Comparison of ENCODE assay signal across 13 mouse cellular contexts in genomic region chr3:122184109-122184508, GRCm38 (mm10).
DNase-seq lines count a peak whose midpoint lies in the region; ATAC-seq and TF ChIP-seq lines count a peak whose summit lies in the region.
"Had no signal": no experiment of that assay in that cellular context is flagged by ENCODE, and none has a peak within 500 bp of the region (broad histone marks: within the 10 kb centered on the region; RNA-seq: fewer than 3 reads in every experiment).

No protein-coding gene starts in this region.

- H3K27ac ChIP-seq in hindbrain, embryonic 11.5 days (ENCODE audit: low read depth, low read length), result no peak overlapping the region
- no peak overlapping the region for H3K27ac ChIP-seq in hindbrain, embryonic 10.5 days
- H3K27ac ChIP-seq in testis, adult 2 months (ENCODE audit: control insufficient read depth, insufficient read depth, low read depth, low read length), result no peak overlapping the region
- no peak overlapping the region for H3K27ac ChIP-seq in kidney, embryonic 15.5 days
- H3K27ac ChIP-seq: limb, embryonic 12.5 days had no signal

- DNase-seq in hindbrain, embryonic 11.5 days (ENCODE audit: low spot score), result peak; percentile 20
- no peak for DNase-seq in hindbrain, embryonic 10.5 days (ENCODE audit: low spot score)
- DNase-seq in testis, postnatal 14 days (ENCODE audit: low spot score), result no peak
- no peak for DNase-seq in thymus, adult 18-20 months
- no peak for DNase-seq in cerebellum, adult 9-11 months
- DNase-seq: right cerebral cortex, postnatal 25 days; thymus, postnatal 25 days had no signal

- no peak for ATAC-seq in hindbrain, embryonic 11.5 days (ENCODE audit: low FRiP score)
- peak; percentile 42; the same call in 1 of the 2 replicates for ATAC-seq in granulocyte monocyte progenitor cell, adult 5-6 weeks (replicated peaks; ENCODE audit: poor library complexity, severe bottlenecking)
- ATAC-seq in kidney, embryonic 15.5 days (replicated peaks; ENCODE audit: low FRiP score), result no peak
- ATAC-seq: intestine, embryonic 16.5 days had no signal

- WGBS in hindbrain, embryonic 11.5 days, result 52% methylated on average over 11 of the region's 11 CpGs
- 54% methylated on average over 11 of the region's 11 CpGs for WGBS in hindbrain, embryonic 10.5 days
- WGBS in kidney, embryonic 15.5 days, result 63% methylated on average over 11 of the region's 11 CpGs

- H3K9ac ChIP-seq in hindbrain, embryonic 11.5 days (ENCODE audit: low read depth, low read length), result no peak overlapping the region
- no peak overlapping the region for H3K9ac ChIP-seq in kidney, embryonic 15.5 days
- H3K9ac ChIP-seq: heart, embryonic 12.5 days; limb, embryonic 12.5 days had no signal

- no peaks in the 10 kb centered on the region for H3K27me3 ChIP-seq in hindbrain, embryonic 11.5 days (ENCODE audit: control insufficient read depth, insufficient read depth, low read length)
- no peaks in the 10 kb centered on the region for H3K27me3 ChIP-seq in hindbrain, embryonic 10.5 days (ENCODE audit: insufficient read depth, poor library complexity, severe bottlenecking)
- H3K27me3 ChIP-seq in testis, adult 2 months (ENCODE audit: control insufficient read depth, insufficient read depth, low read length), result no peaks in the 10 kb centered on the region
- H3K27me3 ChIP-seq in kidney, embryonic 15.5 days, result no peaks in the 10 kb centered on the region
- H3K27me3 ChIP-seq: limb, embryonic 12.5 days had no signal

- no peaks in the 10 kb centered on the region for H3K36me3 ChIP-seq in hindbrain, embryonic 11.5 days (ENCODE audit: control insufficient read depth, insufficient read depth, low read length)
- no peaks in the 10 kb centered on the region for H3K36me3 ChIP-seq in hindbrain, embryonic 10.5 days
- H3K36me3 ChIP-seq in testis, adult 2 months (ENCODE audit: control insufficient read depth, insufficient read depth, low read length), result no peaks in the 10 kb centered on the region
- no peaks in the 10 kb centered on the region for H3K36me3 ChIP-seq in kidney, embryonic 15.5 days
- H3K36me3 ChIP-seq: heart, embryonic 12.5 days; limb, embryonic 12.5 days had no signal

- TF ChIP-seq CTCF in testis, adult 2 months (IDR thresholded peaks at IDR 0.05; ENCODE audit: control insufficient read depth, insufficient read depth, insufficient replicate concordance, low read depth, low read length), result peak; percentile 53; the same call in 1 of the 2 replicates

- H3K9me3 ChIP-seq in hindbrain, embryonic 11.5 days (ENCODE audit: control insufficient read depth, low read length), result no peaks in the 10 kb centered on the region
- no peaks in the 10 kb centered on the region for H3K9me3 ChIP-seq in hindbrain, embryonic 10.5 days
- no peaks in the 10 kb centered on the region for H3K9me3 ChIP-seq in kidney, embryonic 15.5 days (replicated peaks)
- H3K9me3 ChIP-seq: heart, embryonic 12.5 days; limb, embryonic 12.5 days had no signal

- H3K4me3 ChIP-seq in hindbrain, embryonic 11.5 days (ENCODE audit: low read depth, low read length), result no peak overlapping the region
- no peak overlapping the region for H3K4me3 ChIP-seq in hindbrain, embryonic 10.5 days
- no peak overlapping the region for H3K4me3 ChIP-seq in testis, adult 2 months (ENCODE audit: control insufficient read depth, low read depth, low read length)
- no peak overlapping the region for H3K4me3 ChIP-seq in kidney, embryonic 15.5 days (replicated peaks)
- H3K4me3 ChIP-seq: heart, embryonic 12.5 days; limb, embryonic 12.5 days had no signal

- H3K4me2 ChIP-seq in hindbrain, embryonic 11.5 days (replicated peaks; ENCODE audit: low read depth, low read length), result no peak overlapping the region
- no peak overlapping the region for H3K4me2 ChIP-seq in kidney, embryonic 15.5 days
- H3K4me2 ChIP-seq: heart, embryonic 12.5 days; limb, embryonic 12.5 days had no signal

- no peak for TF ChIP-seq POLR2A in testis, adult 2 months (IDR thresholded peaks at IDR 0.05; ENCODE audit: control insufficient read depth, low read depth, low read length)

- no peaks in the 10 kb centered on the region for H3K4me1 ChIP-seq in hindbrain, embryonic 11.5 days (replicated peaks; ENCODE audit: control insufficient read depth, insufficient read depth, low read length)
- H3K4me1 ChIP-seq in hindbrain, embryonic 10.5 days (replicated peaks), result no peaks in the 10 kb centered on the region
- peaks cover 7% of the 10 kb centered on the region for H3K4me1 ChIP-seq in testis, adult 2 months (ENCODE audit: control insufficient read depth, insufficient read depth, low read length)
- no peaks in the 10 kb centered on the region for H3K4me1 ChIP-seq in kidney, embryonic 15.5 days
- H3K4me1 ChIP-seq: heart, embryonic 12.5 days had no signal
